Mouse (Mus musculus): ENCODE data around the gene Armc2.

Armc2 gene

DNA sequence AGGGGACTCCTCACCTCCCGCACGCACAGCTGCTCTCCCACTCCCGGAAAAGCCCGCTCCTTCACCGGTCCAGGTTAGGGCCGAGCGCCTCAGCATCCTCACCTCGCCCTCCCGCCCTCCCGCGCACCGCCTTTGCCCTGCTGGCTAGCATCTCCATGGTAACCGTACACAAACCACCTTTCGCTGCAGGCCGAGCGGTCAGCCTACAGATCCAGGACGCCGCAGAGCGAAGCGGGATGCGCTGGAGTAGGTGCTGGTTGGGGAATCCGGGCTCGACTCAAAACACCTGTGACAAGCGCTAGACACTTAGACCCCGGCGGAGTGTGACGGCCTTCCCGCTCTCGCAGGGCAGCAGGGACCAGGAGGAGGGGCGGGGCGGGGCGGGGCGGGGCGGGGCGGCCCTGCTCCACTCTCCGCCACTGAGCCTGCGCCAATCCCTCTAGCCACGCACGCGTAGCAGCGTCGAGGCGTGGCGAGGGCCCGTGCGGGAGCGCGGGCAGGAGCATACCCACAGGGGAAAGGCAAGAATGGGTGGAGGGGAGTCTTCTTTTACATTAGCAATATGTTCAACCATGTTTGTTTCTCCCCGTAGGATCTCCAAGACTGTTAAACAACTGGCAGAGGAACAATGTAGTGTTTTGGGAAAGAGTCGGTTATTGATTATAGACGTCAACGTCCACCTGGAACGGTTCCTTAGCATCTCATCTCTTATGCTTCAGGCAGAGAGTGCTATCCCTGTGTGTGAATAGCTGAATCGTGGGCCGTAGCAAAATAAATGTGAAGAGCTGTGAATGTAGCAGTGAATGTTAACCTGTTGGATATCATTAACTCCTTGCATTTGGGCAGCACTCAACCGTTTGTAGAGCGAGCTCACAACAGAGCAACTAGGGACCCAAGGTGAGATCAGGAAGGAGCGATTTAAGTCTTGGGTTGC, at the start of gene Armc2:
TSS of gene Armc2 (minus strand) at position 427 of the 934 bp plus-strand sequence.
- TF ChIP-seq GATA4 (IDR thresholded peaks at IDR 0.05; ENCODE audit: insufficient replicate concordance, low read length), result no peak

GRCm38 (mm10) chr10:42064446-42064845, 46.2 kb upstream of the Armc2 start:
- TF ChIP-seq GATA4 (IDR thresholded peaks at IDR 0.05; ENCODE audit: insufficient replicate concordance, low read length), result no peak

DNA sequence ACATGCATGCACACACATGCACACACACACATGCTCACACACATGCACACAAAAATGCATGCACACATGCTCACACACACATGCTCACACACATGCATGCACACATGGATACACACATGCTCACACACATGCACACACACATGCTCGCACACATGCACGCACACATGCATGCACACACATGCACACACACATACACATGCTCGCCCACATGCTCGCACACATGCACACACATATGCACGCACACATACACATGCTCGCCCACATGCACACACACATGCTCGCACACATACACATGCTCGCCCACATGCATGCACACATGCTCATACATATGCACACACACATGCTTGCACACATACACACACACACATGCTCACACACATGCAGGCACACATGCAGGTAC, 41.3 kb upstream of the Armc2 start:
- TF ChIP-seq GATA4 (IDR thresholded peaks at IDR 0.05; ENCODE audit: insufficient replicate concordance, low read length), result no peak

- no peak for TF ChIP-seq GATA4 (IDR thresholded peaks at IDR 0.05; ENCODE audit: insufficient replicate concordance, low read length)
Measured at GRCm38 (mm10) chr10:42057746-42058145, 39.5 kb upstream of the Armc2 start.

DNA sequence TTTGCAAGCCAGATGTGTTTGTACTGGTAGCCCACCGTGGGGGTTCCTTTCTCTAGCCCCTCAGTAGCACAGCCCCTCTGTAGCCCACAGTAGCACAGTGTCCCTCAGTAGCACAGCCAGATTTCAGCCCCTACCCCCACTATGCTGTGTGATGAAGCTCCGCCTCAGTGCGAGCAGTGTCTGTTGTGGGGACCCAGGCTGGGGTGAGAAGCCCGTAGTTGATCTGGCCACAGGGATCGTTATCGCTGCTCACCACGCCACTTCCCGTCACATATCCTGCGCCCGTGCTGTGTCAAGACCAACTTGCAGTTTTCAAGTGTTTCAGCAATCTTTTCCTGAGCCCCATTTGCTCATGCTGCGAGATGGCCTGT, 39.0 kb upstream of the Armc2 start:
- TF ChIP-seq GATA4 (IDR thresholded peaks at IDR 0.05; ENCODE audit: insufficient replicate concordance, low read length), result no peak; the same call in 1 of the 2 replicates

DNA sequence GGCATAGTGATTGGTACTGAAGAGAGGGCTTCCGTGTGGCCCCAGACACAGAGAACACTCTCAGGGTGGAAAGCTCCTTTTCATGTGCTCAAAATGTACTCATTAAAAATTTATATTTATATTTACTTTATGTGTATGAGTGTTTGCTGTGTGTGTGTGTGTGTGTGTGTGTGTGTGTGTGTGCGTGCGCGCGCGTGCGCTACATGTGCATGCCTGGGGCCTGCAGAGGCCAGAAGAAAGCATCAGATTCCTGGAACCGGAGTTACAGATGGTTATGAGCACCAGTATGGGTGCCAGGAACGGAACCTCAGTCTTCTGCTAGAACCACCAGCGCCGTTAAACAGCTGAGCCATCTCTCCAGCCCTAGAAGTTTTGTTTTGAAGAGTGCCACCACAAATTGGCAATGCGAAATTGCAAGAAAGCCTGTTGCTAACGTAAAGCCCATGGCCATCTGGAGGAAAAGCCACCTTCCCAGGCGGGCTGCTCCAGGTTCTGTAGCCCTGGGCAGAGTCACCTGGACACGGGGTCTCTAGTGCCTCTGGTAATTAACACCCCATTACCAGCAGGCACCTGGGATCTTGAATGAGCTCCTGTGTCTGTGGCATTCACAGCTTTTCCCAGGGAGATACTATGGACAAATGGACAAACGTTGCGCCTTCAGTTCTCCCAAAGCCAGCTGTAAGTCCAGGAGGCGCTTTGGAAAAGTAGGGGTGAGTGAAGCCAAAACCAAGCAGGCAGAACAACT, 38.4 kb upstream of the Armc2 start:
- TF ChIP-seq GATA4 (IDR thresholded peaks at IDR 0.05; ENCODE audit: insufficient replicate concordance, low read length), result no peak

DNA sequence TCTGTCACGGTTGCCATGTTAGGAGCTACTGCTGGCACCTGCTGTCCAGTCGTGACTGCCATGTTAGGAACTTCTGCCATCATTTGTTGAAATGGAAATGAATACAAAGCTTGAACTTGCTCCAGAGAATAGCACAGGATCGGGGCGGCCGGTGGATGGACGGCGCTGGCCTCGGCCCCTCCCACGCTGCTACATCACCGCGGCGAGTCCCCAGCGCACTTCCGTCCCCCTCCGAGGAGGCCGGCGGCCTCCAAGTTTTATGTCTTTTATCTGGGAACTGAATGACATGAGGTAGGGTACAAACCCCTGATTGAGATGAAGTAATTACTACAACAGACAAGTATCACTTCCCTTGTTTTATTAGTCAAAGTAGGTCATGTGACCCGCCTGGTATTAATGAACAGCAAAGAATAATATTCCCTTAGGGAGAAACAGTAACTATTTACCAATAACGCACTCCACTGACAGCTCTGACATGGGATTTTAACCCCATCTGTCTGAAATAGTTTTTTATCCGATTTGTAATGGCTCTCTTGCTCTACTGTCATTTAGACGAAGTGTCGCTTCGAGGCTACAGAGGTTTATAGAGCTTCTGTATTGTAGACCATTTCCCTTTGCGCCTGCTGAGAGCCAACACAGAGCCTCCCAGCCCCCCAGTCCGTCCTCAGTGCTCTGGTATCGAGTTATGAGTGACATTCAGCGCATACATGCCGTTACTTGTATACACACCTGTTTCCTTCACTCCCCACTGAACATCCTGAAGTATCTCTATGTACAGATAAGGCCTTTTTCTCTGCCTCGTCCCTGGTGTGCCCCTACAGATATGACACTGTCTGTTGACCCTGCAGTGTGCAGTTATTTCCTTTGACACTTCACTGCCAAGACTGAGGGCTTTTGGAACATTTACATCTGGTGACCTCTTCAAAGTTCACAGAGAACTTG, 37.3 kb upstream of the Armc2 start:
- no peak for TF ChIP-seq GATA4 (IDR thresholded peaks at IDR 0.05; ENCODE audit: insufficient replicate concordance, low read length)

DNA sequence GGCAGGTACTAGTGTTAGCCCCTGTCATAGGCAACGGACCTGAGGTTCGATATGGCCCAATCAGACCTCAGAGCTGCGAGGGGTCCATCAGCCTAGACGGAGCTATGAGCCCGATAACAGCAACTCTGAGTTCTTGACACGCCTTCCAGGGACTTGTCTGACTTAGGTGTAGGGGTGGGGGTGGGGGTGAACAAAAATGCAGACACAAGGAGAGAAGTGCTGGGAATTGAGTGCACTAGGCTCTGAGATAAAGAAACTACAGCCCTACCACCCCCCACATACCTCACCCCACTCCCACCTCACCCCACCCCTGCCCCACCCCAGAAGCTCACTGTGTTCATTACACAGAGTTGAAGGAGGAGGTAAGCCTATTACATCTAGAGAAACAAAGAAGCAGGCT, 32.8 kb upstream of the Armc2 start:
- no peak for TF ChIP-seq GATA4 (IDR thresholded peaks at IDR 0.05; ENCODE audit: insufficient replicate concordance, low read length)

DNA sequence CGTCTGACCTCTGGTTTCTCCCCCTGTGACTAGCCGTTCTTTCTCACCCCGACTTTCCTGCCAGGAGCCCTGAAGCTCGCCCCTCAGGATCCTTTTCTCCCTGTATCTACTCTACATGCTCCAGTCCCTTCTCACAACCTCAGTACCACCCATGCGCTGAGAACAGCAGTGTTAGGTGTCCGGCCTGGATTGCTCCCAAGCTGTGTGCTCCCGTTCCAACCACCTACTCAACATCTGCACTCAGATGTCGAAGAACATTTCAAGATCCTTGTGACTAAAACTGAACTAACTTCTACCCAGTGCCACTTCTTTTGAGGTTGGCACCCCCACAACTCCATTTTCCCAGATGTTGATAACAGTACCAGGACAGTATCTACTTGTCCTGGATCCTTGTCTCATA, 30.4 kb upstream of the Armc2 start:
- no peak for TF ChIP-seq GATA4 (IDR thresholded peaks at IDR 0.05; ENCODE audit: insufficient replicate concordance, low read length)

GRCm38 (mm10) chr10:42044574-42044973, 26.3 kb upstream of the Armc2 start:
- TF ChIP-seq GATA4 (IDR thresholded peaks at IDR 0.05; ENCODE audit: insufficient replicate concordance, low read length), result no peak

DNA sequence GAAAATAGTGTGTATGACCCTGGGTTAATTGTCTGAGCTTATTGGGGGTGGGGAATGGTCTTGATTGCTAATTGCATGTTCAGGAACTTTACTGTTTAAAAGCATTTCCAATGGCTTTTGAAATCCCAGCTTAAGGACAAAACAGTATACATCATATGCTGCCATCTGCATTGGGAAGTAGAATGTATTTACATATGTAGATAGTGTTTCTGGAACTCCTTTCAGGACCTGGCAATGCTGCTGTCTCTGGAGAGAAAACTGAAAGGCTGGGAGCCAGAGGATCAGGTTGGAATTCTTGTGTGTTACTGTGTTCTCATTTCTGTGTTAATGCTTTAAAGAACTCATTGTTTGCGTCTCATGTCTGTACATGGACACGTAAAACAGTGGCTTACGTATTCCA, 25.1 kb upstream of the Armc2 start:
- TF ChIP-seq GATA4 (IDR thresholded peaks at IDR 0.05; ENCODE audit: insufficient replicate concordance, low read length), result no peak

GRCm38 (mm10) chr10:42042881-42043280, 24.6 kb upstream of the Armc2 start:
- TF ChIP-seq GATA4 (IDR thresholded peaks at IDR 0.05; ENCODE audit: insufficient replicate concordance, low read length), result no peak

DNA sequence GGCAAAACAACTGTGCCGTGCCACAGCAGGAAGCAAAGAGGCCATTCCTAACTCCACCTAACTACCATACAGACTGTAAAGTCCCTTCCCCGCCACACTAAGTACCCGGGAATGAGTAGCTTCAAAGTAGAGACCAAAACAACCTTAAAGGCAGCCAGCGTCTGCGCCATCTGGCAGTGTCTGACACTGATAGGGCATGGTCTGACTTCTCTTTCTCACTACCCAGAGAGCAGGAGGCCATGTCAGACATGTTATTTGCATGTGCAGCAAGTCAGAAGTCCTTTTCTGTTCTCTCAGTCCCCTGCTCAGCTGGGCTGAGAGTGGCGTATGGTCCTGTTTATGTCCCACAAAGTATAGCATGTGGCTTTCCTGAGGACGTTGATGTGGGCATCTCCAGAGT, 23.8 kb upstream of the Armc2 start:
- no peak for TF ChIP-seq GATA4 (IDR thresholded peaks at IDR 0.05; ENCODE audit: insufficient replicate concordance, low read length)

DNA sequence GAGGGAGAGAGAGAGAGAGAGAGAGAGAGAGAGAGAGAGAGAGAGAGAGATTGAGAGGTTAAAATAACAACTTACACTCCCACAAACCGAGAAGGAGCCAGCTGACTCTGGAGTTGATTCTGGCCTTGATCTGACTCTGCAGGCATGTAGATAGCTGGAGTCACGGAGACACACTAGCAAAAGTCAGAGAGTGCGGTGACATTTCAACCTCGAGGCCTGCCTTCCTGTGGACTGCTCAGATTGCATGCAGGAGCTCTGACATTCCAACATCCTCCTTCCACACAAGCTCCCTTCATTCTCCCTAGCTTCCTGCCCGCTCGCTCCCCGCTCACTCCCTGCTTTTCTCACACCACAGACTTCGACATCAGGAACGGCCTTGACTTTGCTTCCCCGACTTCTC, 20.3 kb upstream of the Armc2 start:
- no peak for TF ChIP-seq GATA4 (IDR thresholded peaks at IDR 0.05; ENCODE audit: insufficient replicate concordance, low read length)

GRCm38 (mm10) chr10:42037301-42037870, 19.1 kb upstream of the Armc2 start:
- TF ChIP-seq GATA4 (IDR thresholded peaks at IDR 0.05; ENCODE audit: insufficient replicate concordance, low read length), result no peak
